Comparison of ENCODE assay signal across 27 mouse cellular contexts in the genomic region with DNA sequence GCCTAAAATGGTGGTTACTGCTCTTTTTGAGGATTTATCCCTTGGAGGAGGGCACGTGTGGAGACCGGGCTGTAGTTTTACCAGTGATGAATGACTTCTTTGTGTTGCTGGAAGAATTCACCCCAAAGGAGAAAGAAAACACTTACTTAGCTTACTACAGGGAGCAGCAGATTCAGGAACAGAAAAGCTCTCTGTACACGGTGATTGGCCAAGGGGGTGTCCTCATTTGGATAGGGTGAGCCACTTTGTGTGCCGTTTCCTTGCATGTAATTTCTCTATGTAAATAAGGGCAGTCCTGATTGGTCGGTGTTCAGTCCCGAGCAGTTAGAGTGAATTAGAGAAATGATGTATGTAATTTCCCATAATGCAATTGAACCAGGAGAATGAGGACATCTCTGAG.
"Had no signal": no experiment of that assay in that cellular context is flagged by ENCODE, and none has a peak within 500 bp of the region (broad histone marks: within the 10 kb centered on the region; RNA-seq: fewer than 3 reads in every experiment).

No protein-coding gene starts in this region.

- H3K4me1 ChIP-seq: embryonic facial prominence, embryonic 12.5 days; embryonic facial prominence, embryonic 13.5 days; embryonic facial prominence, embryonic 15.5 days; forebrain, embryonic 10.5 days; forebrain, embryonic 12.5 days; heart, embryonic 10.5 days had no signal

- H3K4me2 ChIP-seq: embryonic facial prominence, embryonic 12.5 days; embryonic facial prominence, embryonic 13.5 days; embryonic facial prominence, embryonic 15.5 days; forebrain, embryonic 12.5 days; forebrain, embryonic 15.5 days; heart, embryonic 11.5 days had no signal

- ATAC-seq: forebrain, embryonic 14.5 days; forebrain, embryonic 15.5 days; forebrain, embryonic 16.5 days; forebrain, postnatal 0 days had no signal

- H3K27ac ChIP-seq: embryonic facial prominence, embryonic 10.5 days; embryonic facial prominence, embryonic 12.5 days; embryonic facial prominence, embryonic 13.5 days; embryonic facial prominence, embryonic 15.5 days; forebrain, embryonic 10.5 days; forebrain, embryonic 12.5 days; forebrain, embryonic 15.5 days; gastrocnemius, adult 2 months; heart, adult 2 months; heart, embryonic 10.5 days had no signal

- H3K4me3 ChIP-seq: embryonic facial prominence, embryonic 10.5 days; embryonic facial prominence, embryonic 12.5 days; embryonic facial prominence, embryonic 13.5 days; embryonic facial prominence, embryonic 15.5 days; erythroblast, embryonic 14.5 days; forebrain, embryonic 10.5 days; forebrain, embryonic 12.5 days; forebrain, embryonic 15.5 days; gastrocnemius, adult 2 months; heart, adult 2 months; heart, embryonic 10.5 days had no signal

- H3K9ac ChIP-seq: embryonic facial prominence, embryonic 12.5 days; embryonic facial prominence, embryonic 13.5 days; embryonic facial prominence, embryonic 15.5 days; forebrain, embryonic 12.5 days; forebrain, embryonic 15.5 days; forebrain, postnatal 0 days had no signal

- H3K36me3 ChIP-seq: embryonic facial prominence, embryonic 10.5 days; embryonic facial prominence, embryonic 12.5 days; embryonic facial prominence, embryonic 13.5 days; embryonic facial prominence, embryonic 15.5 days; forebrain, embryonic 10.5 days; forebrain, embryonic 12.5 days; forebrain, embryonic 15.5 days; heart, embryonic 10.5 days had no signal

- DNase-seq: cerebellum, adult 9-11 months; cerebellum, postnatal 10 days; cerebellum, postnatal 14 days; cerebellum, postnatal 25 days; cerebellum, postnatal 36 days; embryo, embryonic 11 days; forebrain, postnatal 0 days; gastrocnemius, adult 2 months; gastrocnemius, postnatal 10 days; gastrocnemius, postnatal 14 days; gastrocnemius, postnatal 25 days; gastrocnemius, postnatal 36 days; heart, adult 11 months; heart, adult 18-20 months; heart, adult 2 months had no signal

- H3K27me3 ChIP-seq: embryonic facial prominence, embryonic 12.5 days; embryonic facial prominence, embryonic 13.5 days; embryonic facial prominence, embryonic 15.5 days; forebrain, embryonic 12.5 days; forebrain, embryonic 15.5 days had no signal

- H3K9me3 ChIP-seq: embryonic facial prominence, embryonic 12.5 days; embryonic facial prominence, embryonic 15.5 days; forebrain, embryonic 15.5 days; heart, embryonic 10.5 days had no signal
